ENCODE assay signal across 8 mouse cellular contexts in the genomic region with DNA sequence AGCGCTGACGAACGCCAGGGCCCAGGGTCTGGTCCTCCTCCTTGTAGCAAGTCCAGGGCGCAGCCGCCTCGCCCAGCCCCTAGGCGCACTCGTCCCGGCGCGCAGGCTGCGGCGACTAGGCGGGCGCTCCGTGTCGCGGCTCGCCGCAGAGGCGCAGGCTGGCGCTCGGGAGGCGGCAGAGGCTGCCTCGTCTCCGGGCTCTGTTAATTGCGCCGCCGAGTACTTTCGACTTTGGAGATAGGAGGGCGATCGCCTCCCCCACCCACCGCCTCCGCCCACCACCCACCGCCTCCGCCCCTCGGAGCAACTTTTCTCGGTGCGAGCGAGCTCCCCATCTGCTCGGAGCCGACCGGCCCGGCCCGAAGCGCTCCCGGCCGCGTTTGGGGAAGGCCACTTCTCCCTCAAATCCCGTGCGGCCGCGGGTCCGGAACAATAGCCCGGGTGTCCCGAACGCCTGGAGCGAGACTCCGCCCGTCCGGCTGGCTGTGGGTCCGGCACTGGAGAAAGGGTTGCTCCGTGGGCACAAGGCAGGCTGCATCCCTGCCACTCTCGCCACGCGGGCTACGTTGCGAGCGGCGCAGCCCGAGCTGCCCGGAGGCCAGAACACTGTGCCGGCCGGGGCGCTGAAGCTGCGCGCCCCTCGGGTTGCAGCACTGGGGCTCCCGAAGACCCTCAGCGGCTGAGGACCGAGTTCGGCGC. TPM values are rescaled to one million over a fixed set of nuclear protein-coding genes. Genes with fewer than 3 reads are reported as not detected.
DNase-seq lines count a peak whose midpoint lies in the region; ATAC-seq and TF ChIP-seq lines count a peak whose summit lies in the region.

No protein-coding gene starts in this region.

- peak overlapping the region; percentile 62 to 98 (median 82) for H3K4me3 ChIP-seq in CH12.LX (replicated peaks in 1 of 3; ENCODE audit: low read depth in 2 of 3, low read length in 2 of 3, poor library complexity in 1 of 3)
- peak overlapping the region; percentile 65 for H3K4me3 ChIP-seq in heart, embryonic 11.5 days (ENCODE audit: low read depth, low read length)
- peak overlapping the region; percentile 76 for H3K4me3 ChIP-seq in kidney, embryonic 16.5 days (ENCODE audit: low read length)
- H3K4me3 ChIP-seq in lung, postnatal 0 days (ENCODE audit: low read depth, low read length) = peak overlapping the region; percentile 71
- H3K4me3 ChIP-seq in small intestine, adult 2 months (ENCODE audit: low read depth, low read length) = peak overlapping the region; percentile 99

- peak; percentile 59; the same call in 1 of the 2 replicates for TF ChIP-seq POLR2A in CH12.LX (IDR thresholded peaks at IDR 0.05; ENCODE audit: low read depth, low read length)
- TF ChIP-seq POLR2A in small intestine, adult 2 months (IDR thresholded peaks at IDR 0.05; ENCODE audit: low read depth, low read length) = no peak

- H3K4me1 ChIP-seq in CH12.LX (ENCODE audit: control insufficient read depth in 1 of 2, insufficient read depth in 2 of 2) = peaks cover 4 to 15% of the 10 kb centered on the region in 2 experiments; a peak in 3 of 4 replicates
- H3K4me1 ChIP-seq in heart, embryonic 11.5 days (ENCODE audit: control insufficient read depth, insufficient read depth, low read length) = peaks cover 18% of the 10 kb centered on the region
- H3K4me1 ChIP-seq in kidney, embryonic 16.5 days (ENCODE audit: insufficient read depth, low read length) = peaks cover 27% of the 10 kb centered on the region
- H3K4me1 ChIP-seq in lung, postnatal 0 days (ENCODE audit: insufficient read depth, low read depth, low read length) = peaks cover 8% of the 10 kb centered on the region
- peaks cover 6% of the 10 kb centered on the region for H3K4me1 ChIP-seq in small intestine, adult 2 months (ENCODE audit: control insufficient read depth, insufficient read depth, insufficient read length, low read length)

- peaks cover 20% of the 10 kb centered on the region for H3K79me2 ChIP-seq in CH12.LX (replicated peaks; ENCODE audit: control insufficient read depth, extremely low read depth, insufficient read depth, poor library complexity, severe bottlenecking)

- DNase-seq in CH12.LX (ENCODE audit: extremely low read depth) = peak; percentile 55
- DNase-seq in R1 (ENCODE audit: low read depth, low spot score) = peak; percentile 72
- DNase-seq in embryo, embryonic 9.5 days (ENCODE audit: extremely low spot score) = peak; percentile 80
- DNase-seq in lung, postnatal 0 days (ENCODE audit: low spot score) = peak; percentile 44
- no peak for DNase-seq in ovary, postnatal 10 days (ENCODE audit: low spot score)

- TF ChIP-seq RAD21 in CH12.LX (IDR thresholded peaks at IDR 0.05; ENCODE audit: low read depth, low read length) = no peak

- peaks cover 0 to 2% of the 10 kb centered on the region in 2 experiments for H3K36me3 ChIP-seq in CH12.LX (replicated peaks in 1 of 2; ENCODE audit: control insufficient read depth in 1 of 2, insufficient read depth in 1 of 2, low read length in 1 of 2)
- no peaks in the 10 kb centered on the region for H3K36me3 ChIP-seq in heart, embryonic 11.5 days (ENCODE audit: control insufficient read depth, insufficient read depth, low read length)
- no peaks in the 10 kb centered on the region for H3K36me3 ChIP-seq in kidney, embryonic 16.5 days (ENCODE audit: insufficient read depth, low read length)
- H3K36me3 ChIP-seq in lung, postnatal 0 days (ENCODE audit: insufficient read depth, low read length) = no peaks in the 10 kb centered on the region
- no peaks in the 10 kb centered on the region for H3K36me3 ChIP-seq in small intestine, adult 2 months (ENCODE audit: control insufficient read depth, insufficient read depth, low read length)

- TF ChIP-seq EP300 in CH12.LX (IDR thresholded peaks at IDR 0.05; ENCODE audit: low read length) = no peak
- no peak for TF ChIP-seq EP300 in lung, postnatal 0 days (IDR thresholded peaks at IDR 0.05)

- dilution Hi-C loops in CH12.LX (cut with MboI; ENCODE audit: extremely low pct_ligation_motif_present, extremely low pct_unique_long_range_greater_than_20kb, low sequenced_read_pairs) = no loop called here

- peak; percentile 19; the same call in 1 of the 2 replicates for ATAC-seq in heart, embryonic 11.5 days (replicated peaks; ENCODE audit: insufficient number of reproducible peaks, low FRiP score, low TSS enrichment)
- peak; percentile 71 for ATAC-seq in kidney, embryonic 16.5 days (ENCODE audit: low FRiP score, low TSS enrichment)
- peak; percentile 43 for ATAC-seq in lung, postnatal 0 days

- H3K4me2 ChIP-seq in CH12.LX (ENCODE audit: insufficient read depth, low read depth, poor library complexity, severe bottlenecking) = peak overlapping the region; percentile 79
- H3K4me2 ChIP-seq in heart, embryonic 11.5 days = peak overlapping the region; percentile 84
- peak overlapping the region; percentile 98 for H3K4me2 ChIP-seq in kidney, embryonic 16.5 days (replicated peaks; ENCODE audit: low read depth, low read length)
- H3K4me2 ChIP-seq in lung, postnatal 0 days (replicated peaks; ENCODE audit: low read depth, low read length) = peak overlapping the region; percentile 99

- no peak for TF ChIP-seq CTCF in CH12.LX (conservative IDR thresholded peaks at IDR 0.05 in 1 of 2, IDR thresholded peaks at IDR 0.05 in 1 of 2; ENCODE audit: low read depth in 2 of 2, low read length in 2 of 2)
- TF ChIP-seq CTCF in lung, postnatal 0 days (IDR thresholded peaks at IDR 0.05) = no peak
- TF ChIP-seq CTCF in small intestine, adult 2 months (IDR thresholded peaks at IDR 0.05; ENCODE audit: extremely low read depth, insufficient read length, insufficient replicate concordance, low read depth, low read length) = no peak

- peak overlapping the region; percentile 81 for H3K9ac ChIP-seq in CH12.LX (ENCODE audit: insufficient read depth, low read depth)
- H3K9ac ChIP-seq in heart, embryonic 11.5 days (ENCODE audit: low read depth, low read length) = peak overlapping the region; percentile 73
- H3K9ac ChIP-seq in kidney, embryonic 16.5 days (replicated peaks; ENCODE audit: low read length) = peak overlapping the region; percentile 83
- H3K9ac ChIP-seq in lung, postnatal 0 days (replicated peaks; ENCODE audit: low read depth) = peak overlapping the region; percentile 63

- in situ Hi-C loops in CH12.LX (cut with MboI; ENCODE audit: low pct_ligation_motif_present, low pct_unique_long_range_greater_than_20kb, low sequenced_read_pairs) = no loop called here

- WGBS in heart, embryonic 11.5 days (ENCODE audit: insufficient replicate concordance) = under 1% methylated on average over 77 of the region's 83 CpGs
- WGBS in kidney, embryonic 16.5 days = under 1% methylated on average over 75 of the region's 83 CpGs
- under 1% methylated on average over 52 of the region's 83 CpGs for WGBS in lung, postnatal 0 days
- under 1% methylated on average over 83 of the region's 83 CpGs for WGBS in small intestine, adult 2 months

- no peaks in the 10 kb centered on the region for H3K27me3 ChIP-seq in CH12.LX (replicated peaks)
- peaks cover 59% of the 10 kb centered on the region for H3K27me3 ChIP-seq in heart, embryonic 11.5 days (ENCODE audit: control insufficient read depth, insufficient read depth, low read length)
- H3K27me3 ChIP-seq in kidney, embryonic 16.5 days (ENCODE audit: insufficient read depth, low read length) = peaks cover 60% of the 10 kb centered on the region
- peaks cover 58% of the 10 kb centered on the region for H3K27me3 ChIP-seq in lung, postnatal 0 days (replicated peaks; ENCODE audit: insufficient read depth, low read length)
- peaks cover 25% of the 10 kb centered on the region for H3K27me3 ChIP-seq in small intestine, adult 2 months (ENCODE audit: control insufficient read depth, insufficient read depth, low read length)

- H3K27ac ChIP-seq in CH12.LX (ENCODE audit: insufficient read depth, low read depth) = peak overlapping the region; percentile 93
- H3K27ac ChIP-seq in heart, embryonic 11.5 days (ENCODE audit: low read depth, low read length) = peak overlapping the region; percentile 60
- peak overlapping the region; percentile 81 for H3K27ac ChIP-seq in kidney, embryonic 16.5 days (ENCODE audit: low read length)
- H3K27ac ChIP-seq in lung, postnatal 0 days (ENCODE audit: low read length) = peak overlapping the region; percentile 69
- peak overlapping the region; percentile 80 for H3K27ac ChIP-seq in small intestine, adult 2 months (ENCODE audit: insufficient read depth, low read depth, low read length)

- no peaks in the 10 kb centered on the region for H3K9me3 ChIP-seq in CH12.LX (replicated peaks; ENCODE audit: low read length)
- H3K9me3 ChIP-seq in heart, embryonic 11.5 days (replicated peaks; ENCODE audit: control insufficient read depth, low read length) = no peaks in the 10 kb centered on the region
- no peaks in the 10 kb centered on the region for H3K9me3 ChIP-seq in kidney, embryonic 16.5 days (ENCODE audit: low read length)
- no peaks in the 10 kb centered on the region for H3K9me3 ChIP-seq in lung, postnatal 0 days (ENCODE audit: low read length)

TF ChIP-seq in CH12.LX, 34 proteins besides CTCF, POLR2A, EP300 and RAD21:
- peak; percentile 71 for TF ChIP-seq NRF1 (IDR thresholded peaks at IDR 0.05; ENCODE audit: low read depth, low read length)
- peak; percentile 97 for TF ChIP-seq UBTF (IDR thresholded peaks at IDR 0.05; ENCODE audit: low read depth, low read length)
- peak; percentile 14; the same call in 1 of the 2 replicates for TF ChIP-seq IRF4 (IDR thresholded peaks at IDR 0.05; ENCODE audit: low read depth, low read length)
- TF ChIP-seq MYC (IDR thresholded peaks at IDR 0.05; ENCODE audit: low read depth, low read length) = 0 out of 2 replicates have a peak, but pooled peaks have one; percentile 11
- TF ChIP-seq SMC3 (IDR thresholded peaks at IDR 0.05; ENCODE audit: low read depth, low read length) = no peak
TF ChIP-seq in CH12.LX: peak in this region for 4.

RNA-seq across cellular contexts. Expression of gene Satb2, which starts 6.0 kb away (rescaled TPM):
- 1.6 and 2.1 TPM in 2 replicates for total RNA-seq in CH12.LX (2012; rRNA removed)
- 1.4 and 2.0 TPM in 2 replicates for total RNA-seq in CH12.LX (2014; rRNA removed)
- 3.7 and 3.9 TPM in 2 replicates for polyA plus RNA-seq in CH12.LX (2012; ENCODE audit: insufficient read length, low read depth)
- 0.37 and 0.90 TPM in 2 replicates for polyA plus RNA-seq in heart, embryonic 11.5 days (2014; fragmentation: Nextera tagmentation; extraction: Ambion mirVana)
- 1.6 and 2.6 TPM in 2 replicates for polyA plus RNA-seq in kidney, embryonic 16.5 days (2015; fragmentation: Nextera tagmentation; extraction: Ambion mirVana)
- polyA plus RNA-seq in lung, postnatal 0 days (2015; fragmentation: Nextera tagmentation; extraction: Ambion mirVana) = 0.17 TPM in 2 replicates
- polyA plus RNA-seq in small intestine, adult 2 months (2012; rRNA removed) = 0.20 and 5.2 TPM in 2 replicates

Comparison
In these comparisons a context has a peak if more than half of its experiments do, and no peak if none do; other contexts are left out.
1. ATAC-seq: peak in every context shown above with its lines; median percentile 71 in kidney, embryonic 16.5 days; 43 in lung, postnatal 0 days; 19 in heart, embryonic 11.5 days.